Mouse (Mus musculus) left cerebral cortex, postnatal 4 days (tissue): Measurements from ENCODE around the gene Aqp9. TPM values are rescaled to one million over a fixed set of nuclear protein-coding genes. Genes with fewer than 3 reads are reported as not detected.

Source experiments
- DNase-seq: peaks from one replicate; pipeline ENCODE4 v3.0.0-alpha.2; 2022
- intact Hi-C: fragments of 180-260 bp; cut with DNase I; formaldehyde crosslinking; loops from one replicate; pipeline ENCODE4 v1.15.1; 2025
- total RNA-seq, 2 experiments: library from RNA; stranded (reverse); gene quantifications; 2 replicates each; pipeline ENCODE4 v1.2.3; 2021

Aqp9 gene
- total RNA-seq, 2 experiments from 2014 or later: 0.87 to 1.5 TPM

- DNase-seq: no peak
- intact Hi-C loops: no loop called here
These were observed 5.1 kb upstream of the Aqp9 start for GRCm38 (mm10) chr9:71173533-71173932.

DNA sequence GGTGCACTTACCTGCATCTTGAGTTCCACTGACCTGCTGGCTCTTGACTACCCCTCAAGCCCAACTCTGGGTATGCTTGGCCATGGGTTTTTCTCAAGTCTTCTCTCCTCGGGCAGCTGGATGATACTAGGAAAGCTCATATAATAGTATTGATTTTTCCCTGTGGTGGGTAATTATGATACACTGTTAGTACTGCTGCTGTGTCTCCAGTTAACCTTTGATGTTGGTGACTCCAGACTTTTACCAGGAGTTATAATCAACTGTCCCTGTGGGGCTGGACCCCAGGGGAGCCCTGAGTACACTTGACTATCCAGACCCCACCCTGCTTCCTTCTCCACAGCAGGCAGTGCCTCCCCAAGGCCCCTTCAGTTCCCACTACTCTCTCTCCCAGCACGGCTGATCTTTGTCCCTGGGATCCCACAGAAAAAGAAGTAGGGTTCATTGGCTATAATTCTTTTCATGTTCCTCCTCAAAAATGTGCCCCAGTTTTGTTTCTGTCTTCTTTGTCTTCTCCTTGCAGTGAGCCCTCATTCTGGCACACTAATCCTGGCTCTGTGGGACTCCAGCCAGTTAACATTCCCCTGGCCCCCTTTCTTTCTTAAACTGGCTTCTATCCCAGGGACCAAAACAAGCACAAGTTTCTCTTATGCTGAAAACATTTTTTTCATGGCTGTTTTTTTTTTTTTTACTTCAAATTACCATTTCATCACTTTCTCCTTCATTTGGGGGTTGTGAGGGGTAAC is 838 bp downstream of the Aqp9 start:
- intact Hi-C loops: no loop called here
- peak; percentile 38 for DNase-seq

DNA sequence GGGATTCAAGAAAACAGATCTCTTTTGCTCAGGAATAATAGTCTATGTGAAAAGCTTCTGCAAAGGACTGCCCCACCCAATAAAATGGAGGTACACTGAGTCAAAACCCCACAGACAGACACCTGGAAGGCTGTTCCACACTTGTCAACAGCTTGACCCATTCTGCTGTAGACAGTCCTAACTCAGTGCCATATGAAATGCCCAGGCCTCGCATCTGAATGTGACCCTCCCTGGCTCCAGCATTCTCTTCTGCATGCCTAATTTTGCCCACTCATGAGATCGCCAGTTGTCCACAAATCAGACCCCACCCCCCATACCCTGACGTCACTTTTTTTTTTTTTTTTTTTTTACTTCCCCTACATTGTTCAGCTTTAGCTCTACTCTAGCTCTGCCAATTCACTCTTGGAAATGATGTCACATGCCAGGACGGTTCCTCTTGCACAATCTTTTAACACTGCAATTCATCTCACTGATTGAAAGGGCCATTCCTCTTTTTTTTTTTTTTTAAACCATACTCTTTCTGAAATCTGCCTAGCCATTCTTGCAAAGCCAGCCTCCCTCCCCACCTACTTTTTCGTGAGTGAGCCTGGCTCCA is 1.5 kb downstream of the Aqp9 start:
- intact Hi-C loops: no loop called here
- DNase-seq: no peak

DNA sequence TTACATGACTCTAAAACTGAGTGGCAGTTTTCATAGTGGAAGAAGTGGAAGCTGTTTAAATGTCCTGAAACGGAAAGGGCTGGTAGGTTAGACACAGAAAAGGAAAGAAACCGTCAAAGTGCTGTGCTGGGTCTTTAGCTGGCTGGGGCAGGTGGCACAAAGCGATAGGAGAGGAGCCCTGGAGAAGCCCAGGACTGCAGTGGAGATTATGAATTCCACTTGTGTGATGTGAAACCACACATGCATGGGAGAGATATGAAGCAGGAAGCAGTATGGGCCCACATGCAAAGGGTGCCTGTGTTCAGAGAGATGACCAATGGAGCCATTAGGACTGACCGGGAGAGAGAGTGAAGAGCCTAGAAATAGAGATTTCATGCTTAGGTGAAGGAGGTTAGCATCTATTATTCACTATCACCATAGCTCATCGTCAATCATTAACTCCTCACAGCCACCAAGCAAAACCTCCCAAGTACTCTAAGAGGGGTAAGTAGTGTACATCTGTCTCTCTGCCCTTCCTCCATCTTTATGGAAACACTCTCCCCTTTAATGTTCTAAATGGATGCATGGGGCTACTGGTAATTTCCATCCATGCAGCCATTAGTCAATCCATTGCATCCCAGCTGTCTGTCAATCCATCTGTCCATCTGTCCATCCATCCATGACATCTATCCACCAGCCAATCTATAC is 2.3 kb downstream of the Aqp9 start:
- intact Hi-C loops: no loop called here
- DNase-seq: no peak

DNA sequence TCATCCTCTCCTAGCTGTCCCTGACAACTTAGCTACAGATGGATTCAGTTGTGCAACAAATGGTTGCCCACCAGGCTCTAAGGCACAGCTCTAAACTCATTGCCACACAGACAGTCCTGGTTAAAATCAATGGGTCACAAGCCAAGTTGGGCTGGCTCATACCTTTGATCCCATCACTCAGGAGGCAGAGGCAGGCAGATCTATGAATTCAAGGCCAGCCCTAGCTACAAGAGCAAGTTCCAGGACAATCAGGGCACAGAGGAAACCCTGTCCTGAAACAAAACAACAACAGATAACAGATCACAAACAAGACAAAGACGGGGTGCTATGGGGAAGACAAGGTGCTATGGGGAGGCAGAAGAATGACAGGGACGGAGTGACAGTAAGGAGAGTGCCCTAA is 3.0 kb downstream of the Aqp9 start:
- no peak for DNase-seq
- intact Hi-C loops: no loop called here

GRCm38 (mm10) chr9:71165061-71165460 is 3.4 kb downstream of the Aqp9 start:
- intact Hi-C loops: no loop called here
- no peak for DNase-seq

- DNase-seq: no peak
- intact Hi-C loops: no loop called here
These were observed 4.1 kb downstream of the Aqp9 start for GRCm38 (mm10) chr9:71164353-71164752.

DNA sequence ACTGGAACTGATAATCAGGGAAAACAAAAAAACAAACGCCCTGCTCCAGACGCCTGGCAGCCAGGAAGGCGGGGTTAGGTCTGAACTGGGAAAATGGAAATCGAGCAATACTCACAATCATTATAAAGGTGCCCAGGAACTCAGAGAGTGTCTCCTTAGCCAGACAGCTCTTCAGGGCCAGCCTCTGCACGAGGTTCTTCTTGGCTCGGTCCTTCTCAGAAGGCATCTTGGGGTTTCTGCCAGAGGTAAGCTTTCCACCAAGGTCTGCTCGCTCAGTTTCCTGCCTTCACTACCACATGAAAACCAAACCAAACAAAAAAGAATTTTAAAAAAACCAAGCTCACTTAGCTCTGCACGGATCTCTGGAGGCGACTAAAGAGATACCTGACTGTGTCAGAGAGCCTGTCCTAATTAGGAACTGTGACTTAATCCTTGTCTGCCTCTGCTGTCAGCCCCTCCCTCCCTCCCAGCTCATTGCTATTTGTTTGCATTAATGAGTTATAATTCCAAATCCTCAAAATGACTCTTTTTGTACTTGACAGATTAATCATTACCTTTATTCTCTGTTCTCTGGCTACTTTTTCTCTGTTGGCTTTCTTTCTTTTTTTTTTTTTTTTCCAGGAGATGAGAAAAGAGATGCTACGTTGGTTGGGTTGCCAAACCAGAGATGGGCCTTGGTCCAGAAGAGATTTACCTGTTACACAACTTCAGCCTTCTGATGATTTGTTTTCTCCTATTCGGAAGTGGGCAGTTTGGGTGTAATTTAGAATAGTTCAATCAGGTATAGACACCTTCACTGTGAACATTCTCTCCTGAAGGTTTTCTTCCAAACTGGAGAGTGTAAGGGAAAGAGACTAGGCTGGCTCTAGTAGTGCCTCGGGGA is 5.4 kb downstream of the Aqp9 start:
- DNase-seq: no peak
- intact Hi-C loops: no loop called here

- no peak for DNase-seq
- intact Hi-C loops: no loop called here
These were observed 6.2 kb downstream of the Aqp9 start for GRCm38 (mm10) chr9:71162131-71162857.

DNA sequence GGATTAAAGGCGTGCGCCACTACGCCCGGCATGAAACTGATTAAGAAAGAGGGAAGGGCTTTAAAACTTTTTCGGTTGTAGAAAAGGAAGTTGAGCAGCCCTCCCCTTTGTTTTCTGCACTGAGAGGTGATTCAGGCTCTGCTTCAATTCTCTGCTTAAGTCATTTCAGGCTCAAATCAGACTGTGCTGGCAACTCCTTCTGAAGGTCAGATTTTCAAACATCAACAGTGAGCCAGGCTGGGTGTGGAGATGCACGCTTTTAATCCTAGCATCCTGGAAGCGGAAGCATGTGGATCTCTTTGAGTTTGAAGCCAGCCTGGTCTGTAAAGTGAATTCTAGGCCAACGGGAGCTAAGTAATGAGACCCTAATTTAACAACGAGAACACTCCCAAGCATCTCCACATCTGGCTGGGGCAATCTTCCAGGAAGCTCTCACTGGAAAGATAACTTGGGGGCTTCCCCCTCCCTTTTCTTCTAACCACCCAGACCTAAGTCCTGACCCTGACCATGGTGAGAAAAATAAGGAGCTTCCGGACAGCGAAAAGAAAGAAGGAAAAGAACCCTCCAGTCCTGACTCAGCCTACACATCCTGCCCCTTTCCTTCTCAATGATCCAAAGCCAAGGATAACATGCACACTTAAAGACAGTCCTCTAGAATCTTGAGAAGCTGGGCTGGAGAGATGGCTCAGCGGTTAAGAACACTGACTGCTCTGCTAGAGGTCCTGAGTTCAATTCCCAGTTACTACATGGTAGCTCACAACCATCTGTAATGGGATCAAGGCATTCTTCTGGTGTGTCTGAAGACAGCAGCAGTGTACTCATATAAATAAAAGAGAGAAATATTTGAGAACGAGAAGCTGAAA is 7.4 kb downstream of the Aqp9 start:
- intact Hi-C loops: no loop called here
- DNase-seq: no peak

- DNase-seq: no peak
- intact Hi-C loops: no loop called here
These were observed 8.8 kb downstream of the Aqp9 start for GRCm38 (mm10) chr9:71159686-71160085.

GRCm38 (mm10) chr9:71159060-71159626 is 9.3 kb downstream of the Aqp9 start:
- no peak for DNase-seq
- intact Hi-C loops: no loop called here

DNA sequence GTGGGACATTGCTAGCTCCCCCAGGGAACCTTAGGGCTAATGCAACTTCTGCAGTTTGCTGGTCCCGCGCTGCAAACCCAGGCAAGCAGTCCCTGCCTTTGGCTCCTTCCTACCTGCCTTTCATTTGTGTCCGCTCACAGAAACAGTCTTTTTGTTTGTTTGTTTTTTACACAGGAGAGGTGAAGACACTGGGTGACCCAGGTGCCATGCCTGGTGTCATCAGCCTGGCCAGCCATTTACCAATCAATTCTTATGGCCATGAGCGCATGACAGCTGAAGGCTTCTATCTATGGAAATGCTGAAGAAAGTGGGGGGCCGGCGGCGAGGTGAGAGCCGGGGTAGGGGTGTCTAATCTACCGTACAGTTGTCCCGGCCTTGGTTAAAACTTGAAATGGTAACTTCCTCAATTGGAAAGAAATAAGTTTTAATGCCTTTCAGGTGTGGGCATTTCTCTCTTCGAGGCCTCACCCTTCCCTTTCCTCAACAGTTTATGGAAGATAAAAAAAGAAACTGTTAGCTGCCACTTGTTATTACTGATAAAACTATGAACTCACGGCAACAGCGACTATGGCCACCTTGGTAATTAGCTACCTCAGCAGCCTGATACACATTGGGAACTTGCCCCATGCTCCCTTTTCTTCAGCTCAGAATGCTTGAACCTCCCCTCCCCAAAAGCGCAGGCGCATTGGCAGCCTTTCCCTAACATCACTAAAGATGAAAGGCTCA is 10.4 kb downstream of the Aqp9 start:
- intact Hi-C loops: no loop called here
- no peak for DNase-seq

- intact Hi-C loops: no loop called here
These were observed 11.9 kb downstream of the Aqp9 start for GRCm38 (mm10) chr9:71156447-71157035.

DNA sequence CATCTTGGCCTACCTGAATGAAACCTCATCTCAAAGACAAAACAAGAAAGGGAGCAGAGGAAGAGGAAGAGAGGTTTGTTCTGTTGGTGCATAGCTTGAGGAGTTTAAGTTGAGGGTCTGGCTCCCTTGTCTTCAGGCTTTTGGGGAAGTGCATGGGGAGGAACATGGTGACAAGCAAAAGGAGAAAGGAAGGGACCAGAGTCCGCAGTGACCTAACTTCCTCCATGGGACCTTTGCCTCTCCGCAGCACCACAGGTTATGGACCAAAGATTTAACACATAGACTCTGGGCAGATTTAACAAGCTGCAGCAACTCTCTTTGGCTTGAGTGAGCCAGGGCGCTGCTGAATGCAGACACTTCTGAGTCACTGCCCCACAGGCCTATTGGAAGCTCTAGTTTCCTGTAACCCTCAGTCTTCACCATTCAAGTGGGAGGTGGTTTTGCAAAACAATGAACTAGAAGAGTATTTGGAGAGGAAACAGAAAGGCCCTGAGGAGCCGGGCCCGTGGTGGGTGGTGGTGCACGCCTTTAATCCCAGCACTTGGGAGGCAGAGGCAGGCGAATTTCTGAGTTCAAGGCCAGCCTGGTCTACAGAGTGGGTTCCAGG is 13.0 kb downstream of the Aqp9 start:
- intact Hi-C loops: no loop called here
- no peak for DNase-seq

More at GRCm38 (mm10) chr9:71156447-71157035, 11.9 kb downstream of the Aqp9 start:
- DNase-seq: no peak

DNA sequence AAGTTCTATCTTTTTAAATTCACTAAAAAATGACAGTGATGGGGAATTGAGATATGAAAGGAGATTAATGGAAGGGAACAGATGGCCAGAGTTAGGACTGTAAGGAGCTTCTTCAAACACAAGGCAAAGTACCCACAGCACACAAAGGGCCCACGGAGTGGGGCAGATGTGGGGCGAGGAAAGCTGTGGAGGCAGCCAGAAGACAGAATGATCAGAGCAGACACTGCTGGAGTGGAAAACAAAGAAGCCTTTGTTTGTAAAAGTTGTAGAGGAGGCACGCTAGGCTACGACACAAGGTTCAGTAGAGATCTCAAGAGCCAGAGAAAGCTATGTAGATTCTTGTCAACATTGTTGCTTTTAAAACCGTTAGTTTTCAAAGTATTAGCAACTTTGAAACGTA is 17.1 kb downstream of the Aqp9 start:
- no peak for DNase-seq
- intact Hi-C loops: no loop called here

- intact Hi-C loops: no loop called here
- no peak for DNase-seq
These were observed 18.3 kb downstream of the Aqp9 start for GRCm38 (mm10) chr9:71150175-71150574.

DNA sequence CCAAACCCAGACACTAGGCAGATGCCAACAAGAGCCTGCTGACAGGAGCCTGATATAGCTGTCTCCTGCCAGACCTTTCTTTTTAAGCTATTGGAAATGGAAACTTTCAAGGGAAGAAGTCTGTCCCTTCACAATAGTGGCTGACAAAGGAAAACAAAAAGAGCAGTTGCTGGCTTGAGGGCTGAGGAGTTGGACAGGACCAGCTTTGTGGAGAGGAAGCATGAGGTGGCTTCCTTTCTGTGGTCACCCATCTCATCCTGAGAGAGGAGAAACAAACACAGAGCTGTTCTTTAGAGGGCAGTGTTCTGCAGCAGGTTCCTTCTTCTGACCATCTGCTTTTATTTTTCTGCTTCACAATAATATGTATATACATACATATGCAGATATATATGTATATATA is 19.6 kb downstream of the Aqp9 start:
- no peak for DNase-seq
- intact Hi-C loops: no loop called here
